Mouse (Mus musculus): Measurements from ENCODE around the gene B3gntl1.
"Not testable (repeated sequence)": the region's sequence is repeated elsewhere in the genome, so short reads cannot be mapped to it uniquely, and the experiment has no call there.

The B3gntl1 gene

DNA sequence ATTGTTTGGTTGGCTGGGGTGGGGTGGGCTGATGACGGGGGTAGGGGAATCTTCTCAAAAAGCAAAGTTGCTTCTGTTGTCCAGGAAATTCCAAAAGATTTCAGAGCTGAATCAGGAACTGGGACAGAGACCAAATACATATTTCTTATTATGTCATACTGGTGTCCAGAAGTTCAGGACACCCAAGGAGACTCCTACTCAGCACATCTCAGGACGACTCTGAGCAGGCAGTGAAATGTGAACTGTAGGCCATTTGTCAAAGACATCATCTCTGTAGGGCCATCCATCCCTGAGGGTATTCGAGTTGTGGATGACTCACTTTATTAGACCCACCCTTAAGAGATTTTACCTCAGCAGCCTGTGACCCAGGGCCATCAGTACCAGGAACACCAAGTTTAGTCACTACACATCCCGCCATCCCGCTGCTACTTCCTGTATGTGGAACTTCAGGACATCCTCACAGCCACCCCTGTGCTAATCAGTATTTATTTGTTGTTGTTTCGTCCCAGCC lies 12.6 kb upstream of the B3gntl1 start:
- DNase-seq (ENCODE audit: low spot score) = no peak

DNA sequence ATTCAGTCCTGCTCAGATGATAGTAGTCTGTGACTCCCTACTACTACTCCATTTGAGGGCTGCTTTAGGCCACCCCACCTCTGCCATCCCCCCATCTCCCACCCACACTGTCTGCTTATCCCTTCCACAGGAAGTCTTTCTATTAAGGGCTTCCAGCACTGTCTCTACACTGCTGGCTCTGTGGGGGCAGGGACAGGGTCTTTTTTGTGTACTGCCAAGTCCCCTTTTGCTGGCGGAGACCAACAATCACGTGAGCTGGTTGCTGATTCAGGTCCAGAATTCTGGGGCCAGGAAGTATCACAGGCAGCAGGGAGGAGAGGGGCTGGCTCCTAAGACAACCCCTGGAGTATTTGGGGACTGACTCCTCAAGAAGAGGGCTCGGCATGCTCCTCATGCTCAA lies 10.3 kb upstream of the B3gntl1 start:
- no peak for DNase-seq (ENCODE audit: low spot score)

DNA sequence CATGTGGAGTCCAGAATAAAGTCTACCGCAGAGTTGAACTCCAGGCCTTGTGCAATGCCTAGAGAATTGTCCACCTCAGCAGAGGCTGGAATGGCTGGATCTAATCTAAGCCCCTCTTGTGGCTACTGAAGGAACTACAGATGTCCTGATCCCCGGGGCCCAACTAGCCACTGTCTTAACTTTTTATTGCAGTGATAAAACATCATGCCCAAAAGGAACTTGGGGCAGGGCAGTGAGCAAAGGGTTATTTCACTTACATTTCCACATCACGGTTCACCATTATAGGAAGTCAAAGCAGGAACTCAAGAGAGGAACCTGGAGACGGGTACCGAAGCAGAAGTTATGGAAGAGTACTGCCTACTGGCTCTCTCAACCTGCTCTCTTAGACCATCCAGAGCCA lies 7.8 kb upstream of the B3gntl1 start:
- peak; percentile 36 for DNase-seq (ENCODE audit: low spot score)

DNA sequence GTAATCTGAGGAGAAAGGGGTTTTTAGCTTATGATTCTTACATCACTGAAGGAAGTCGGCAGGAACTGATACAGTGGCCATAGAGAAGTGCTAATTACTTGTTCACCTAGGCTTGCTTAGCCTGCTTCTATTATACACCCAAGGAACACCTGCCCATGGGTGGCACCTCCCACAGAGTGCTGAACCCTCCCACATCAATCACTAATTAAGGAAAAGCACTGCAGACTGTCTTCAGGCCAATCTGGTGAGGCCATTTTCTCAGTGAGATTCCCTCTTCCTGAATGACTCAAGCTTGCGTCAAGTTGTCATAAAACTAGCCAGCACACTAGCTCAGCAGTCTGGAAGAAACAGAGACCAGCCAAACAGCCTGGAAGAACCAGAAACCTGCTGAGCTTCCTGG lies 6.6 kb upstream of the B3gntl1 start:
- DNase-seq (ENCODE audit: low spot score) = no peak

DNA sequence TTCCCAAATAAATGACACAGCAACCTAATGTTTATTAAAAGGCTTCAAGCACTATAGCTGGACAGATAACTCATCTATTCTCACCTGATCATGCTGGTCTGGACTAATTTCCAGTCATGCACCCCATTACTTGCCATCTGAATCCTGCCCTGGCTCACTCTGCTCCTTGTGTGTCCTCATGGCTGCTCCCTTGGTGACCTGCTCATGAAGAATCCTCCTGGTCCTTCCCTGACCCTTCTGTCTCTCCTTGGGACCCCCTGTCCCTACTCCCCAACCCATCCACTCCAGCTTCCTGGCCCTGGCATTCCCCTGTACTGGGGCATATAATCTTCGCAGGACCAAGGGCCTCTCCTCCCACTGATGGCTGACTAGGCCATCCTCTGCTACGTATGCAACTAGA lies 3.9 kb upstream of the B3gntl1 start:
- DNase-seq (ENCODE audit: low spot score) = no peak

DNA sequence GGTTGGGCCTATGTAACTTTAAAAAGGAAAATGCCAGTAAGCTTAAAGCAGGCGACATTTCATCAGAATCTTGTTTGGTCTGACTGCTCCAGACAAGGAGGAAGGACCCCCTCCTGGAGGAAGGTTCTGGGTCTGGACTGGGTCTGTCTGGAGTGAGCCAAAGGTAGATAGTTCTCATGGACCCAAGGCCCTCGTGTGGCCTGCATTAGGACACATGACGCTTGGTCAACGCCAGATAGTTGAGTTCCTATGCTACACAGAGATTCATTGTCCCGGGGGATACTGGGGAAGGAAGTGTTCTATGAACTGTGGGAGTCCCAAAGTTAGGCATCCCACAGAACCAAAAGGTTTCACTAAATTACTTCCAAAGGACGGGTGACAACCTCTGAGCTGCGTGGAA lies 676 bp upstream of the B3gntl1 start:
- peak; percentile 45 for DNase-seq (ENCODE audit: low spot score)

DNA sequence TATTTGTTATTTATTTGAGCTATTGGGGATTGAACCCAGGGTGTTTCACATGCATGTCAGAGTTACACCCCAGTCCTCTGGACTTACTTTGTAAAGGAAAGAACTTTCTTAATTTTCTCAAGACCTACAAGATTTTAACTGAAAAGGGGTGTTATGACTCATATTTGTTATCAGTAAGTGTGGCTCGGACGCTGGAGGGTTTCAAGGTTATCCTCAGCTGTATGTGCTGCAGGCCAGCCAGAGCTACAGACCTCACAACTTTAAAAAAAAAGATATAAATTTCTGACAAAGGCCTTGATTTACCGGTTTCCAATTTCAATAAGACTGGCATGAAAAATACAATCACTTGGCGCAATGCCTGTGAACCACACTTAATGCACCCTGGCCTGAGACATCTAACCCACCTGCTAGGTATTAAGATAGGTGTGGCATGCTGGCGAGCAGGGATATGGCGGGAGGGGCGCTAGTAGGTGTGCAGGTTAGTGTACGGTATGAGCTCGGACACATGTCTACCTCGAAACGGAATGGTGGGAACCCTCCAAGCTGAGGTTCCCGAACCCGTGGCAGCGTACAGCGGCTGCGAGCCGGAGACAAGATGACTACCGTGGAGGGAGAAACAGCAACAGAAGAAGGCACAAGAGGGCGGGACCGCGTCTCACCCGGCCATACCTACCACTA lies 502 bp downstream of the B3gntl1 start:
- DNase-seq (ENCODE audit: low spot score) = no peak

DNA sequence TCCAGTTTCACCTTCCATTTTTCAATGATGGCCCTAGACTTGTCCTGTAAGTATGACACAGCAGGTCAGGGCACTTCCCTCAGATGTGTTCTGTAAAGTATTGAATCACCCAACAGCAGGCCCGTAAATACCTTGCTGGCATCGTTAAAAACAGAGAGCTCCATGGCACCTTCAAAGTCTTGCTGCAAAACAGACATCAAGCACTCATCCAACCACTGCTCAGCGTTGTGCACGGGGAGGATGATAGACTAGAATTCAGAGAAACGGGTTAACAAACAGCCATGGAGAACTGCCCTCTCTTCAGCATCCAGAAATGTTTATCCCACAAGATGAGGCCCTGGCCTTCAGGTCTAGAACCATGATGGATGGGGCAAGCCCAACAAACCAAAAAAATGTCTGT lies 2.0 kb downstream of the B3gntl1 start:
- no peak for DNase-seq (ENCODE audit: low spot score)

DNA sequence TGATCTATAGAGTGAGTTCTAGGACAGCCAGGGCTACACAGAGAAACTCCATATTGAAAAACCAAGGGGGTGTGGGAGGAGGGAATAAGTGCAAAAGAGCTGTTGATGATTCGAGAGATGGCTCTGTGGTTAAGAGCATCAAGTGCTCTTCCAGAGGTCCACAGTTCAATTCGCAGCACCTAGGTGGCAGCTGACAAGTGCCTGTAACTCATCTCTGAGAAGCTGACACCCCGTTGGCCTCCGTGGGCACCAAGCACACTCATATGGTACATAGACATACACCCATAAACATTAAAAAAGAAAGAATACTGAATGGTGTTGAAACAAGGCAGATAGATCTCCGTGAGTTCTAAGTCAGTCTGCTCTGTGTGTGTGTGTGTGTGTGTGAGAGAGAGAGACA lies 4.2 kb downstream of the B3gntl1 start:
- no peak for DNase-seq (ENCODE audit: low spot score)

DNA sequence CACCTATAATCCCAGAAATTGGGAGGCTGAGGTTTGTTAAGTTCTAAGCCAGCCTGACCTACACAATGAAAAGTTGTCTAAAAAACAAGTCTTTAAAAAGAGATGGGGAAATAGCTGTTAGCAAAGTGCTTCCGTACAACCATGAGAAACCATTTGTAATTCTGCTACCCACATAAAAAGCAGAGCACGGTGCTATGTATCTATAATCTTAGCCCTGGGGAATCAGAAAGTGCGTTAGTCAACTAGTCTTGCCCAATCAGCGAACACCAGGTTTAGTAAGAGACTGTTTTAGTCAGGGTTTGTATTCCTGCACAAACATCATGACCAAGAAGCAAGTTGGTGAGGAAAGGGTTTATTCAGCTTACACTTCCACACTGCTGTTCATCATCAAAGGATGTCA lies 5.4 kb downstream of the B3gntl1 start:
- no peak for DNase-seq (ENCODE audit: low spot score)

DNA sequence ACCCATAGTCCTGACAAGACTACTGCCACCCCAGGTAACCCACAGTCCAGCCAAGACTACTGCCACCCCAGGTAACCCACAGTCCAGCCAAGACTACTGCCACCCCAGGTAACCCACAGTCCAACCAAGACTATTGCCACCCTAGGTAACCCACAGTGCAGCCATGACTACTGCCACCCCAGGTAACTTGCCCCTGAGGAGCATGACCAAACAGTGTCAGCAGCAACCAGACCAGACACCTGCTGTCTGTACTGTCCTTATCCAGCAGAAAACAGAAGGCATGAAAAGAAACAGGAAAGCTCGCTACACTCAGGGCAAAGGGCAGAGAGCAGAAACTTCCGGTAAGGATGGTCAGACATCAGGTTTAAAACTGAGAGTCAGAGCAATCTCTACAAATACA lies 11.8 kb downstream of the B3gntl1 start:
- no peak for DNase-seq (ENCODE audit: low spot score)

DNA sequence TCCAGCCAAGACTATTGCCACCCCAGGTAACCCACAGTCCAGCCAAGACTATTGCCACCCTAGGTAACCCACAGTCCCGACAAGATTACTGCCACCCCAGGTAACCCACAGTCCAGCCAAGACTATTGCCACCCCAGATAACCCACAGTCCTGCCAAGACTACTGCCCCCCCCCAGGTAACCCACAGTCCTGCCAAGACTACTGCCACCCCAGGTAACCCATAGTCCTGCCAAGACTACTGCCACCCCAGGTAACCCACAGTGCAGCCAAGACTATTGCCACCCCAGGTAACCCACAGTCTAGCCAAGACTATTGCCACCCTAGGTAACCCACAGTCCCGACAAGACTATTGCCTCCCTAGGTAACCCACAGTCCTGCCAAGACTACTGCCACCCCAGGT lies 12.3 kb downstream of the B3gntl1 start:
- not testable (repeated sequence) for DNase-seq (ENCODE audit: low spot score)

DNA sequence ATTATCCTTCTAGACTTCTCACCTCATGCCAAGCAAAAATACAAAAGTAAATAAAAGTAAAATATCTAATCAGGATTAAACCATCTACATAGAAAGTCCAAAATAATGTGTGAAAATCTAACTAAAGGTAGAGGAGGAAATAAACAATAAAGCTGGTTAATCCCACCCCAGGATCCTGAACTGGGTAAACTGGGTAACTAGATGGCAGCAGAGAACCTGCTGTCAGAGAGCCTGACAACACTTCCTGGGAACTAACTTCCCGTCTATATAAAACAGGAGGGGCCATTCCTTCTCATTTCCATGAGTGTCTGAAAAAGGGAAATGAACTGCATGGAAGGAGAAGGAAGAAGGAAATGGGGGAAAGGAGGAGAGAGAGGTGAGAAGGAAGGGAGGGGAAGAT lies 14.8 kb downstream of the B3gntl1 start:
- DNase-seq (ENCODE audit: low spot score) = no peak

DNA sequence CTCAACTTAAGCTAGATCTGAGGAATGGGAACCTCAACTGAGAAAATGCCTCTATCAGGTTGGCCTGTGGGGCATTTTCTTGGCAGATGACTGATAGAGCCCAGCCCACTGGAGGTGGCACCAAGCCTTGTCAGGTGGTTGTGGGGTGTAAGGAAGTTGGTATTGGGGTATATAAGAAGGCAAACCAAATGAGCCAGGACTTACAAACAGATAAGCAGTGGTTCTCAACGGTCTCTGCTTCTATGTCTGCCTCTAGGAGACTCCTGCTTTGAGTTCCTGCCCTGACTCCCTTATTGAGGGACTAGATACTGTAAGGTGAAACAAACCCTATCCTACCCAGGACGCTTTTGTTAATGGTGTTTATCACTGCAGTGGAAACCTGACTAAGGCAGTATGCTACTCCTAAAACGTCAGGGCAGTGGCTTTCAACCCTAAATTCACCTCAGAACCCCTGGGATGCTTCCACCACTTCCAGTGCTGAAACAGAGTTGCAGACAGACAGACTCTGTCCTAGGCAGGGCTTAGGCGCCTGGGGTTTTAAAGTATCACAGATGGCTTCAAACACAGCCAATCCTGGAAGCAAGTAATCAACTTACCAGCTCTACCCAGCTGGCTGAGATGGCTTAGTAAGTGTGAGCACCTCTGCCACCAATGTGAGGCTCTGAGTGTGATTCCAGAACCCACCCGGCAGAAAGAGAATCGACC lies 17.0 kb downstream of the B3gntl1 start:
- DNase-seq (ENCODE audit: low spot score) = no peak

DNA sequence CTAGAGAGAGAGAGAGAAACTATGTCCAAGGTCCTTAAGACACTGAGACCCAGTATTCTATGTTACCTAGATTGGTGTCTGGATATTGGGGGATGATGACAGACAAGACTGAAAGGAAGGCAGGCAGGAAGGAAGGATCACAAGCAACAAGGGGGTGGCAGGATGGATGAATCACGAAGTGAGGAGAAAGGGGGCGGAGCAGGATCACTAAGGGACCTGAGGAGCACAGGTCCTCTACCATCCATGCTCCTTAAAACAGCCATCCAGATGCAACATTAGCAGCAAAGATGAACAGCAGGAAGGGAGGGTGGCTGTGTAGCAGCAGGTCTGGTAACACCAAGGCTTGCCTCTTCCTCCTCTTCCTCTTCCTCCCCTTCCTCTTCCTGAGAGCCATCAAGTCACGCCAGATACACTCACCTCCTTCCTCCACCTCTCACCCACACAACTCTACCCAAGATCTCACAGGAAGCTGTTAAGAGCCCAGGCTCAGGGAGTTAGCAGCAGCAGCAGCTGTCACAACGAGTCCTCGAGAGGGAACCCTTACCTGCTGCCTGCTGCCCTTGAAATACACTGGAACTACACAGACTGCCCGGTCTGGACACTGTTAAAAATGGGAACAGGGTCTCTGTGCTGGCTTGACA lies 17.7 kb downstream of the B3gntl1 start:
- no peak for DNase-seq (ENCODE audit: low spot score)

DNA sequence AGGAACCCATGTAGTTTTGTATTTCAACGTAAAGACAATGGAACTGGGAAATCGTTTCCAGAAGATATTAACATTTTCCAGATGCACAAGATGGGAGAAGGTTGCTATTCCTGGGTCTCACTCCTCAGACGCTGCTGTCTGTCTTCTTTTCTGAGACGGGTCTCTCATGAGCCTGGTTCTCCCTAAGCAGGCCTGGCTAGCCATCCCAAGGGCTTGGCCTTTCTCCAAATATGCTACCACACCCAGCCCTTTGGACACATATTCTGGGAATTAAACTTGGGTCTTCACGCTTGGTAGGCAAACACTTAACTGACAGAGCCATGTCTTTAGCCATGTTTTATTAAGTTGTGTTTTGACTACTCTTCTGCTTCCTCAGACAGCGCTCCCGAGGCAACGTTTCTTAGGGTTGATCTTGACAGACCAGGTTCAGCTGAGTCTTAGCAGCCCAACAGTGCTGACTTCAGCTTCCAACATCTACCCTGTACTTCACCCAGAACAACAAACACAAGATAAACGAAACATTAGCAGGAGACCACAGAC lies 18.5 kb downstream of the B3gntl1 start:
- DNase-seq (ENCODE audit: low spot score) = no peak

DNA sequence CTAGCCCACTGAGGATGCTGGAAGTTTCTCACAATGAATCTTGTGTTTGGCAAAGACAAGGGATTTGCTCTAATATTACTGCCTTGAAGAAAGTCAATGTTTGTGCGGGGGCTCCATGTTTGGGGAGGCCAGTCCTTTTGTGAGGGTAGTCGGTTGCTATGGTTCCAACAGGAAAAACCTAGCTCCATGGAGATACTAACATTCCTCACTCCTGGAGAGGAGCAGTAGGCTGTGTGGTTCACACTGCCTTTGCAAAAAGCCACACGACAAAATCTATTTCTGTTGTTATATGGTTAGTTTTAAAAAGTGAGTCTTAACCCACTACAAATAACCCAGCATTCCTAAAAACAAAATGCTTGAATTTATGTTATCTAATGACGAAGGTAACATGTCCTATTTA lies 19.3 kb downstream of the B3gntl1 start:
- DNase-seq (ENCODE audit: low spot score) = no peak

DNA sequence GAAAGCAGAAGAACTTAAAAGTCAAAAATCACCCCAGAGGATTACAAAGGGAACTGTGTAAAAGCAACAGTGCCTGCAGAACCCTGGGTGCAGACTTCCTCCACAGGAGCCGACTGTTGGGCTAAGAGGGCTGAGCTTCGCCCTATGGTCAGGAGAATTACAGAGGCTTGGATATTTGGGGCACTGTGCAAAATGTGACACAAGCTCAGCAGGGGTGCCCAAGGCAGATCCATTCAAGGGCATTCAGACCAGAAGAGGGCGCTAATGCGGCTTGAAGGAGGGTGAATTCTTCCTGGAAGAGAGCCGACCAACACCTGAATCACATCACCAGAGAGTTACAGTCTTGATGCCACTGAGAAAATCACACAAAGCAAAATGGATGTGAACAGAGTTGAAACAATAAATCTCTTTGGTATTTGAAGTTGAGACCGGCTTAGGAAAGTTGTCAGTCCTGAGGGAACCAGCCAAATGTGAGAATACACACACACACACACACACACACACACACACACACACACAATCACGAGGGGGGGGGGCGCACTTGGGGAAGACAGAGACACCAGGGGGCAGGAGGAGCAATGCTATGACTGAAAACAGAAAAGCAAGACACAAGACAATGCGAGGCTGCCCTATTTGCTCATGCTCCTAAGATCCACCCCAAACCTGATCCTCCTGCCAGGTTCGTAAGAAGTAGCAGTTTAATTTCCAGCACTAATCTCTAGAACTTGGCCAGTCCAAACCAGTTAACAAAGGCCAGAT lies 20.2 kb downstream of the B3gntl1 start:
- DNase-seq (ENCODE audit: low spot score) = peak; percentile 78

DNA sequence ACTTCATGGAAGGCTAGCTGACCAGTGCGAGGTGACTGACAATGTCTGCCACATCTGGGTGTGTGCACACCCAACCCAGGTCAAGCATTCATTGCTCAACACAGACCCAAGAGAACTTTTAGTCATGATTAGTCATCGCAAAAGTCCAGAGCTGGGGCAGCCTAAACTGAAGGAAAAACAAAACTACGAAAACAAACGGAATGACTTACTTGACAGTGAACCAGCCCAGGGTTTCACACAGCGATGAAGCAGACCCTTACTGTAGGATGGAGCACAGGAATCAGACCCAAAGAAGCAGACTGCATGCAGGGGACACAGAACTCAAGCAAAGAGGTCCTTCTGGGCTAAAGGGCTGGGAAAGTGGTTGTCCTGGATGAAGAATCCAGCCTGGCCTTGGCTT lies 21.0 kb downstream of the B3gntl1 start:
- DNase-seq (ENCODE audit: low spot score) = no peak

DNA sequence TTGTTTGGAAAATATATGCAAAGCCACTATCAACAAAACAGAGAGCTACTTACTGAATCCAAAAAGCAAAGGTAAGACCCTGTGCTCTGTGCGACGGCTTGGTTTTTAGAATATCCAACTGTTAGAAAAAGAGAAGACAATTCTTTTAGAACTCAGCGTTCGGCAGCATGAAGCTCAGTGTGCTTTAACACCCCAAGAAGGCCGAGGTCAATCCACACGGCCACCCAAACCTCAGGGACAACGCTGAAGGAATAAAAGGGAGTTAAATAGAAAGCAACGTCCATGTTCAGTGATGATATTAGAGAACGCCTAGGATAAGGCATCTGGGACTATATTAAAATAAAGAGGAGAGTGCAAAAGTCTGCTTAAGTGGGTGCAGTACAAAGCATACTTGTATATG lies 21.4 kb downstream of the B3gntl1 start:
- DNase-seq (ENCODE audit: low spot score) = no peak

DNA sequence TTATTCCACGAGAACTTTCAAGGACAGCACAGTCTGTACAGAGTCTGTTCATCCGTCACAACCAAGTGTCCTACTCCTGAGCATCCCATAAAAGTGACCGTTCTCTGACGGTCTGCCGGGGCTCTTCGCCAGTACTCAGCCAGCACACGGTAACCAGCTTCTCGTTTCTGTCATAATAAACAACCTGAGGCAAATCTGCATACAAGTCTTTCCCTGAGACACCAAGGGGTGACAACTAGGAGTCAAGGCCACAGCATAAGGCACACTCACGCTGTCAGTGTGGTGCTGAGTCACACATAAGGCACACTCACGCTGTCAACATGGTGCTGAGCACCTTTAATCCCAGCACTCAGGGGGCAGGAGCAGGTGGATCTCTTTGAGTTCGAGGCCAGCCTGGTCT lies 22.3 kb downstream of the B3gntl1 start:
- no peak for DNase-seq (ENCODE audit: low spot score)

DNA sequence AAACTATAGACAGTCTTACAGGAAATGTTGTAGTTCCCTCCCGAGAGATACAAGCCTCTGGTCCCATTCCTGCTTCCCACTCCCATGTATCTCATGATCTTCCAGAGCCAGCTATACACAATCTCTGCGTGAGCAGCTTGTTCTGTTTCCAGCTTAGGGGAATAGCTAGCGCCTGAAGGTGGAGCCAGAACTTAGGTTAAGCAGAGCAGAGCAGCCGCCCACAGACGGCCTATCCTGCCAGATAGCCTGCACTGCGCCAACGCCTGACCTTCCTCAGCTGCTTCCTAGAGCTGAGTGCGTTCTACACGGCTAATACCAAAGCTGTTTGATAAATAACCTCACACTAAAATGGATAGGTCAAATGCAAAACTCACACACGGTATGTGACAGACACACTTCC lies 23.1 kb downstream of the B3gntl1 start:
- DNase-seq (ENCODE audit: low spot score) = peak; percentile 12
